Mouse (Mus musculus): ENCODE measurements at regions not wholly inside any gene's neighbourhood (a gene's known extent, or its start where the extent isn't known, plus 50 kb on each side); places are given as distances from the start of the nearest gene placed in this dataset.
"Not testable (repeated sequence)": the region's sequence is repeated elsewhere in the genome, so short reads cannot be mapped to it uniquely, and the experiment has no call there.

GRCm38 (mm10) chr15:5991351-5992065 is 308.1 kb upstream of the Dab2 start:
- ATAC-seq (ENCODE audit: insufficient number of reproducible peaks, low FRiP score, low TSS enrichment), result no peak

GRCm38 (mm10) chr15:5992146-5992545 is 307.4 kb upstream of the Dab2 start:
- not testable (repeated sequence) for ATAC-seq (ENCODE audit: insufficient number of reproducible peaks, low FRiP score, low TSS enrichment)

GRCm38 (mm10) chr15:6000816-6001215 is 298.8 kb upstream of the Dab2 start:
- ATAC-seq (ENCODE audit: insufficient number of reproducible peaks, low FRiP score, low TSS enrichment), result no peak

GRCm38 (mm10) chr15:6001394-6001793 is 298.2 kb upstream of the Dab2 start:
- no peak for ATAC-seq (ENCODE audit: insufficient number of reproducible peaks, low FRiP score, low TSS enrichment)

GRCm38 (mm10) chr15:6014982-6015381 is 284.6 kb upstream of the Dab2 start:
- ATAC-seq (ENCODE audit: insufficient number of reproducible peaks, low FRiP score, low TSS enrichment), result no peak

- ATAC-seq (ENCODE audit: insufficient number of reproducible peaks, low FRiP score, low TSS enrichment), result no peak
Measured at GRCm38 (mm10) chr15:6016637-6017049, 282.9 kb upstream of the Dab2 start.

- ATAC-seq (ENCODE audit: insufficient number of reproducible peaks, low FRiP score, low TSS enrichment), result no peak
Measured at GRCm38 (mm10) chr15:6025543-6025942, 274.0 kb upstream of the Dab2 start.

GRCm38 (mm10) chr15:6029214-6029613 is 270.4 kb upstream of the Dab2 start:
- no peak for ATAC-seq (ENCODE audit: insufficient number of reproducible peaks, low FRiP score, low TSS enrichment)

- ATAC-seq (ENCODE audit: insufficient number of reproducible peaks, low FRiP score, low TSS enrichment), result no peak
Measured at GRCm38 (mm10) chr15:6030396-6030795, 269.2 kb upstream of the Dab2 start.

- no peak for ATAC-seq (ENCODE audit: insufficient number of reproducible peaks, low FRiP score, low TSS enrichment)
Measured at GRCm38 (mm10) chr15:6034156-6034555, 265.4 kb upstream of the Dab2 start.

- ATAC-seq (ENCODE audit: insufficient number of reproducible peaks, low FRiP score, low TSS enrichment), result no peak
Measured at GRCm38 (mm10) chr15:6044511-6045256, 254.9 kb upstream of the Dab2 start.

GRCm38 (mm10) chr15:6055703-6056102 is 243.9 kb upstream of the Dab2 start:
- ATAC-seq (ENCODE audit: insufficient number of reproducible peaks, low FRiP score, low TSS enrichment), result no peak

- ATAC-seq (ENCODE audit: insufficient number of reproducible peaks, low FRiP score, low TSS enrichment), result no peak
Measured at GRCm38 (mm10) chr15:6056887-6057626, 242.5 kb upstream of the Dab2 start.

GRCm38 (mm10) chr15:6059361-6059760 is 240.2 kb upstream of the Dab2 start:
- ATAC-seq (ENCODE audit: insufficient number of reproducible peaks, low FRiP score, low TSS enrichment), result no peak

GRCm38 (mm10) chr15:6059790-6060189 is 239.8 kb upstream of the Dab2 start:
- ATAC-seq (ENCODE audit: insufficient number of reproducible peaks, low FRiP score, low TSS enrichment), result no peak

GRCm38 (mm10) chr15:6060649-6061048 is 238.9 kb upstream of the Dab2 start:
- ATAC-seq (ENCODE audit: insufficient number of reproducible peaks, low FRiP score, low TSS enrichment), result no peak

- ATAC-seq (ENCODE audit: insufficient number of reproducible peaks, low FRiP score, low TSS enrichment), result no peak
Measured at GRCm38 (mm10) chr15:6065100-6065499, 234.5 kb upstream of the Dab2 start.

GRCm38 (mm10) chr15:6067380-6067779 is 232.2 kb upstream of the Dab2 start:
- no peak for ATAC-seq (ENCODE audit: insufficient number of reproducible peaks, low FRiP score, low TSS enrichment)

GRCm38 (mm10) chr15:6068371-6068770 is 231.2 kb upstream of the Dab2 start:
- ATAC-seq (ENCODE audit: insufficient number of reproducible peaks, low FRiP score, low TSS enrichment), result no peak

GRCm38 (mm10) chr15:6071873-6072272 is 227.7 kb upstream of the Dab2 start:
- ATAC-seq (ENCODE audit: insufficient number of reproducible peaks, low FRiP score, low TSS enrichment), result no peak

- ATAC-seq (ENCODE audit: insufficient number of reproducible peaks, low FRiP score, low TSS enrichment), result no peak
Measured at GRCm38 (mm10) chr15:6072920-6073319, 226.7 kb upstream of the Dab2 start.

Data from cerebellum, adult (tissue).